Mouse (Mus musculus): ENCODE measurements around the gene Nans.

GRCm38 (mm10) chr4:46456762-46457161, 32.3 kb upstream of the Nans start:
- TF ChIP-seq CTCF (IDR thresholded peaks at IDR 0.05; ENCODE audit: extremely low read depth, insufficient read depth, low read length) (no peak), POLR2A (IDR thresholded peaks at IDR 0.05; ENCODE audit: extremely low read depth, insufficient read depth, low read length) (no peak)
